Mouse (Mus musculus): ENCODE results near the gene Ccdc73.

- TF ChIP-seq CTCF (conservative IDR thresholded peaks at IDR 0.05; ENCODE audit: insufficient read depth, insufficient read length, low read depth, low read length) = no peak
- TF ChIP-seq POLR2A (IDR thresholded peaks at IDR 0.05; ENCODE audit: low read depth, low read length) = no peak
Observed at GRCm38 (mm10) chr2:104994436-104994835, 126.8 kb downstream of the Ccdc73 start.
